Mouse (Mus musculus) forebrain, embryonic 15.5 days (tissue): ENCODE results near the gene Itsn1. TPM values are rescaled to one million over a fixed set of nuclear protein-coding genes. Genes with fewer than 3 reads are reported as not detected.

Source experiments
- ATAC-seq: fragments of 200-750 bp; cut with Nextera tagmentation; replicated peaks from 2 replicates; pipeline ENCODE4 v1.8.0; 2017; ENCODE audit warnings: mild to moderate bottlenecking, moderate TSS enrichment, moderate library complexity
- H3K27ac ChIP-seq: fragments of 300-500 bp; sonication (generic); replicated peaks from 2 replicates; pipeline ENCODE4 v1.5.1; 2015; ENCODE audit warnings: mild to moderate bottlenecking, inconsistent platforms
- H3K27me3 ChIP-seq: fragments of 300-500 bp; sonication (generic); 2 replicates; pipeline ENCODE4 v1.6.1; 2015; ENCODE audit warnings: inconsistent platforms
- H3K36me3 ChIP-seq: fragments of 300-500 bp; sonication (generic); 2 replicates; pipeline ENCODE4 v1.6.1; 2015; ENCODE audit warnings: mild to moderate bottlenecking, inconsistent platforms
- H3K4me1 ChIP-seq: fragments of 300-500 bp; sonication (generic); 2 replicates; pipeline ENCODE4 v1.6.1; 2015; ENCODE audit warnings: inconsistent platforms
- H3K4me2 ChIP-seq: fragments of 300-500 bp; sonication (generic); replicated peaks from 2 replicates; pipeline ENCODE4 v1.6.1; 2015; ENCODE audit warnings: mild to moderate bottlenecking, inconsistent platforms
- H3K4me3 ChIP-seq: fragments of 300-500 bp; sonication (generic); 2 replicates; pipeline ENCODE4 v1.5.1; 2015; ENCODE audit warnings: mild to moderate bottlenecking, inconsistent platforms
- H3K9ac ChIP-seq: fragments of 300-500 bp; sonication (generic); replicated peaks from 2 replicates; pipeline ENCODE4 v1.6.1; 2015; ENCODE audit warnings: mild to moderate bottlenecking, inconsistent platforms
- H3K9me3 ChIP-seq: fragments of 300-500 bp; sonication (generic); 2 replicates; pipeline ENCODE4 v1.6.1; 2016; ENCODE audit warnings: inconsistent platforms
- WGBS: fragments of 180-500 bp; shearing (Covaris S2); methylation state at CpG from one replicate; pipeline ENCODE4 v1.1.7; 2015; ENCODE audit warnings: mixed read lengths; 5-methylcytosine and 5-hydroxymethylcytosine counted together
- polyA plus RNA-seq: library from polyadenylated mRNA; unstranded; fragments of >200 nt; fragmentation: Nextera tagmentation; extraction: Ambion mirVana; gene quantifications from 2 replicates; pipeline ENCODE4 v1.2.1, GENCODE M21; 2015

Gene Itsn1
- polyA plus RNA-seq, 1 experiment from 2014 or later = 86.7 TPM

- Histone ChIP-seq H3K27ac (peak overlapping the region; percentile 21), H3K9me3 (no peaks in the 10 kb centered on the region), H3K4me3 (no peak overlapping the region), H3K4me1 (no peaks in the 10 kb centered on the region; the same call in 1 of the 2 replicates), H3K36me3 (peaks cover 27% of the 10 kb centered on the region), H3K9ac (no peak overlapping the region), H3K4me2 (no peak overlapping the region), H3K27me3 (no peaks in the 10 kb centered on the region)
- WGBS = 31% methylated on average over 2 of the region's 2 CpGs
- no peak for ATAC-seq
Measured at GRCm38 (mm10) chr16:91826893-91827292, 97.8 kb downstream of the Itsn1 start.

DNA sequence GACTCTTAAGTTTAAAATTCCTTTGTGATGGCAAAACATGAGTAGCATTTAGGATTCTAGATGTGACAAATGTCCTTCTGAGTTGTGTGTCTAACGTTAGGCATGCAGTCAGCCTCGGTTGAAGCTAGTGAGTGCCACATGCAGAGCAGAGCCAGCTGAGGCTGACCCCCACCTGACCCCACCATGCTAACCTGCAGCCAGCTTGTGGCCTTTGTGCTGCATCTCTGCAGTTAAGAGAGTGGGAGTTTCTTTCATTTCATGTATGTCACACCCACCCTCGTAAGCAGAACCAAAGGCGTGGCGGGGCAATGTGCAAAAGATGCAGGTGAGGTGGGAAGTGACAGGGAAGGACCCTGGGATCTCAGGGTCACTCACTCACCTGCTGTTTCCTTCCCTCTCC lies 98.4 kb downstream of the Itsn1 start:
- WGBS = 50% methylated on average over 5 of the region's 5 CpGs
- Histone ChIP-seq H3K27me3 (no peaks in the 10 kb centered on the region), H3K4me3 (no peak overlapping the region), H3K9me3 (no peaks in the 10 kb centered on the region), H3K36me3 (peaks cover 21% of the 10 kb centered on the region), H3K4me1 (no peaks in the 10 kb centered on the region; the same call in 1 of the 2 replicates), H3K9ac (no peak overlapping the region), H3K4me2 (no peak overlapping the region), H3K27ac (no peak overlapping the region)
- no peak for ATAC-seq

DNA sequence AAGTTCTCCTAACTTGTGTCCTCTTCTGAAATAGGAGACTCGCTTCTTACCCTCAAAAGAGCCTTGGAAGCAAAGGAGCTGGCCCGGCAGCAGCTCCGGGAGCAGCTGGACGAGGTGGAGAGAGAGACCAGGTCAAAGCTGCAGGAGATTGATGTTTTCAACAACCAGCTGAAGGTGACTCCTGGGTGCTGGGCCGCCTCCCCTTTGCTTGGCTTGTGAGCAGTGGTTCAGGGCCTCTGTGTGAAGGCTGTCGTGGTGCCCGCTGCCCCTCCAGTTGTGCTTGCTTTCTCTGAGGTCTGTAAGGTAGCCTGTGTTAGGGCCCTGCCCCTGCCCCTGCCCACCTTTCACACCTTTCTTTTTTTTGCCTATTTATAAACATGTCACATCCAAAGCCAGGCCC lies 99.1 kb downstream of the Itsn1 start:
- Histone ChIP-seq H3K36me3 (peaks cover 15% of the 10 kb centered on the region), H3K27me3 (no peaks in the 10 kb centered on the region), H3K4me1 (no peaks in the 10 kb centered on the region; the same call in 1 of the 2 replicates), H3K4me3 (no peak overlapping the region), H3K27ac (no peak overlapping the region), H3K9ac (no peak overlapping the region), H3K4me2 (no peak overlapping the region), H3K9me3 (no peaks in the 10 kb centered on the region)
- no peak for ATAC-seq
- 79% methylated on average over 7 of the region's 7 CpGs for WGBS

- Histone ChIP-seq H3K4me3 (no peak overlapping the region), H3K9me3 (no peaks in the 10 kb centered on the region), H3K9ac (no peak overlapping the region), H3K27me3 (no peaks in the 10 kb centered on the region), H3K4me1 (no peaks in the 10 kb centered on the region; the same call in 1 of the 2 replicates), H3K27ac (no peak overlapping the region), H3K4me2 (no peak overlapping the region), H3K36me3 (peaks cover 15% of the 10 kb centered on the region)
- no peak for ATAC-seq
- WGBS = 58% methylated on average over 5 of the region's 5 CpGs
Measured at GRCm38 (mm10) chr16:91828603-91829002, 99.5 kb downstream of the Itsn1 start.

- 77% methylated on average over 5 of the region's 5 CpGs for WGBS
- no peak overlapping the region for H3K4me2 ChIP-seq
- H3K4me1 ChIP-seq = no peaks in the 10 kb centered on the region; the same call in 1 of the 2 replicates
- H3K27ac ChIP-seq = no peak overlapping the region
- H3K27me3 ChIP-seq = no peaks in the 10 kb centered on the region
- no peak for ATAC-seq
- H3K9me3 ChIP-seq = no peaks in the 10 kb centered on the region
- no peak overlapping the region for H3K4me3 ChIP-seq
- H3K9ac ChIP-seq = no peak overlapping the region
- H3K36me3 ChIP-seq = peaks cover 15% of the 10 kb centered on the region
Measured at GRCm38 (mm10) chr16:91829121-91829520, 100.0 kb downstream of the Itsn1 start.

- H3K4me1 ChIP-seq = no peaks in the 10 kb centered on the region; the same call in 1 of the 2 replicates
- H3K36me3 ChIP-seq = peaks cover 15% of the 10 kb centered on the region
- no peak overlapping the region for H3K4me2 ChIP-seq
- no peak overlapping the region for H3K27ac ChIP-seq
- H3K9ac ChIP-seq = no peak overlapping the region
- no peaks in the 10 kb centered on the region for H3K9me3 ChIP-seq
- WGBS = 70% methylated on average over 23 of the region's 23 CpGs
- ATAC-seq = no peak
- H3K27me3 ChIP-seq = no peaks in the 10 kb centered on the region
- H3K4me3 ChIP-seq = no peak overlapping the region
Measured at GRCm38 (mm10) chr16:91830260-91830659, 101.2 kb downstream of the Itsn1 start.

DNA sequence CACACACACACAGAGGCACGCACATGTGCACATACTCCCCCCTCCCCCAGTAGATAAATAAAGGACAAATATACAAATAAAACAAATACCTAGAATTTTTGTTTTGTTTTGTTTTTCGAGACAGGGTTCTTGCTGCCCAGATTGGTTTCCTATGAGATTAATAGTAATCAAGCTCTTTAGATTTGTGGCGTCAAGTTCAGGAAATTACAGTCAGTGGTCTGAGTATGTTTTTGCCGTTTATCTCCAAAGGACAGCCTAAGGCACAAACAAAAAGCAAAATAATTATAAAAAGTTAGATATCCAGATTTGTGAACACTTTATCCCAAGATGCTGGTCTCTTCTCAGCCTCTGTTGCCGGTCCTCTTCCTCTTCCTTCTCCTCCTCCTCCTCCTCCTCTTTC lies 104.0 kb downstream of the Itsn1 start:
- Histone ChIP-seq H3K4me3 (no peak overlapping the region), H3K9me3 (no peaks in the 10 kb centered on the region)
- no peak for ATAC-seq

DNA sequence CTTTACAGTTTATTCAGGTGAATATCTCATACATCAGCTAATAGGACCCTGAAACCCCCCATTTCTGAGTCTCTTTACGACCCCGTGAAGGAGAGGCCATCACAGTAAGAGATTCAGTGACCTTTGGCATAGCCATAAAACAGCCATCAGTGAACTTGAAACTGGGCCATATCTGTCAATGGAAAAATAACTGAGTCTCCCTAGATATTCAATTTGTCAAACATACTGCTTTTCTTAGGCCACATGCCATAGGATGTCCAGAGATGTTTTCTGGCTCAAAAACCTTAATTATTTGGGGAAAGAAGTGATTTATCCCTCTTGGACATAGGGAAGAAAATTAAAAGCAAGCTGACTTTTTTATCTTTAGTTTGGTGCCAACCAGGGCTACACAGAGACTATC lies 104.5 kb downstream of the Itsn1 start:
- peaks cover 10% of the 10 kb centered on the region for H3K36me3 ChIP-seq

More for the DNA sequence above, 104.0 kb downstream of the Itsn1 start:
- Histone ChIP-seq H3K4me1 (peaks cover 25% of the 10 kb centered on the region), H3K4me2 (no peak overlapping the region), H3K9ac (no peak overlapping the region), H3K27ac (no peak overlapping the region), H3K36me3 (peaks cover 12% of the 10 kb centered on the region), H3K27me3 (no peaks in the 10 kb centered on the region)
- 90% methylated on average over 5 of the region's 5 CpGs for WGBS

DNA sequence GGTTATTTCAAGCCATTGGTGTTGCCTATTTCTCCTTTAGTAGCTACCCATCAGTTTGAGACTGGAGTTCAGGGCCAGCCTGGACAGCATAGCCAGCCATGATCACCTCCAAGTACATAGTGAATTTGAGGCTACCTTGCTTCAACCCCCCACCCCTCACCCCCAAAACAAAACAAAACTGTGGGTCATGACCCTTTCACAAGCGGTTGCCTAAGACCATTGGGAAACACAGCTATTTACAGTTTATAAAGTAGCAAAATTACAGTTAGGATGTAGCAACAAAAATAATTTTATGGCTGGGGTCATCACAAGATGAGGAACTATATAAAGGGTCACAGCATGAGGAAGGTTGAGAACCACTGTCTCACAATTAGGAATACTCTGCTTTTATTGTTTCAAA lies 104.9 kb downstream of the Itsn1 start:
- no peaks in the 10 kb centered on the region for H3K9me3 ChIP-seq
- H3K9ac ChIP-seq = no peak overlapping the region
- no peak overlapping the region for H3K4me3 ChIP-seq
- no peak overlapping the region for H3K27ac ChIP-seq
- no peaks in the 10 kb centered on the region for H3K27me3 ChIP-seq
- H3K4me2 ChIP-seq = no peak overlapping the region
- peaks cover 25% of the 10 kb centered on the region for H3K4me1 ChIP-seq
- peaks cover 11% of the 10 kb centered on the region for H3K36me3 ChIP-seq
- WGBS = 96% methylated on average over 1 of the region's 1 CpGs
- no peak for ATAC-seq

More for the DNA sequence above, 104.5 kb downstream of the Itsn1 start:
- Histone ChIP-seq H3K4me1 (peaks cover 25% of the 10 kb centered on the region), H3K4me2 (no peak overlapping the region), H3K9ac (no peak overlapping the region), H3K4me3 (no peak overlapping the region), H3K27ac (no peak overlapping the region), H3K9me3 (no peaks in the 10 kb centered on the region), H3K27me3 (no peaks in the 10 kb centered on the region)
- WGBS = 88% methylated on average over 2 of the region's 2 CpGs
- no peak for ATAC-seq

DNA sequence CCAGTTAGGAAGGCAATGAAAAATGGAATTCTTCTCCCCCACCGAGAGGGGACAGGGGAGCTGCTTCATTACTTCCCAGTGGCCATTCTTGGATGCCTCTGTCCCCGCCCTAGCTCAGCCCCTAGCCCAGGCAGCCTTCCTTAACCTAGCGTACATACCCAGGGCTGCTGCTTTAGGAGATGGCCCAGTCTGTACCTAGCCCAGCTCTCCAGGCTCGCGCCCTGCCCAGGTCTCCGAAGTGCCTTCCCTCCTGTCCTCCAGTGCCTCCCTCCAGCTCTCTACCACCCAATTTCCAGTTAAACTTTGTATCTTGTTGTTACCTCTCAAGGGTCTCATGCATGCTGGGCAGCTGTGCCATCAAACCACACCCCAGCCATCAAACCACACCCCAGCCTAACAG lies 106.7 kb downstream of the Itsn1 start:
- no peak for ATAC-seq
- WGBS = 74% methylated on average over 6 of the region's 6 CpGs
- no peaks in the 10 kb centered on the region for H3K27me3 ChIP-seq
- no peak overlapping the region for H3K9ac ChIP-seq
- H3K27ac ChIP-seq = peak overlapping the region; percentile 56
- no peak overlapping the region for H3K4me2 ChIP-seq
- no peak overlapping the region for H3K4me3 ChIP-seq
- H3K9me3 ChIP-seq = no peaks in the 10 kb centered on the region
- H3K36me3 ChIP-seq = peaks cover 21% of the 10 kb centered on the region
- H3K4me1 ChIP-seq = peaks cover 25% of the 10 kb centered on the region

- Histone ChIP-seq H3K27ac (peak overlapping the region; percentile 56), H3K9ac (no peak overlapping the region), H3K4me3 (no peak overlapping the region), H3K4me1 (peaks cover 27% of the 10 kb centered on the region), H3K36me3 (peaks cover 31% of the 10 kb centered on the region), H3K27me3 (no peaks in the 10 kb centered on the region), H3K4me2 (no peak overlapping the region), H3K9me3 (no peaks in the 10 kb centered on the region)
- 29% methylated on average over 18 of the region's 18 CpGs for WGBS
- peak; percentile 54 for ATAC-seq
Measured at GRCm38 (mm10) chr16:91836592-91837557, 107.8 kb downstream of the Itsn1 start.

- ATAC-seq = no peak
- H3K27me3 ChIP-seq = no peaks in the 10 kb centered on the region
- H3K4me3 ChIP-seq = no peak overlapping the region
- no peaks in the 10 kb centered on the region for H3K9me3 ChIP-seq
- H3K9ac ChIP-seq = no peak overlapping the region
- WGBS = 31% methylated on average over 4 of the region's 4 CpGs
- H3K27ac ChIP-seq = peak overlapping the region; percentile 56
- peaks cover 35% of the 10 kb centered on the region for H3K36me3 ChIP-seq
- H3K4me2 ChIP-seq = no peak overlapping the region
- peaks cover 27% of the 10 kb centered on the region for H3K4me1 ChIP-seq
Measured at GRCm38 (mm10) chr16:91837558-91838041, 108.5 kb downstream of the Itsn1 start.
